Mouse (Mus musculus): ENCODE measurements around the gene Hipk4. TPM values are rescaled to one million over a fixed set of nuclear protein-coding genes. Genes with fewer than 3 reads are reported as not detected.

Gene Hipk4
- total and polyA plus RNA-seq, 3 experiments: 0.09 to 0.16 TPM; not detected in 1

GRCm38 (mm10) chr7:27523805-27524204 is 738 bp downstream of the Hipk4 start:
- Histone ChIP-seq H3K4me2 (ENCODE audit: insufficient read depth, low read depth, poor library complexity, severe bottlenecking) (no peak overlapping the region), H3K27me3 (replicated peaks) (no peaks in the 10 kb centered on the region), H3K4me3 (replicated peaks in 1 of 3; ENCODE audit: low read depth in 2 of 3, low read length in 2 of 3, poor library complexity in 1 of 3) (no peak overlapping the region), H3K9ac (ENCODE audit: insufficient read depth, low read depth) (no peak overlapping the region), H3K27ac (ENCODE audit: insufficient read depth, low read depth) (no peak overlapping the region), H3K79me2 (replicated peaks; ENCODE audit: control insufficient read depth, extremely low read depth, insufficient read depth, poor library complexity, severe bottlenecking) (no peaks in the 10 kb centered on the region), H3K4me1 (ENCODE audit: control insufficient read depth in 1 of 2, insufficient read depth in 2 of 2) (peaks cover 0 to 10% of the 10 kb centered on the region in 2 experiments; a peak in 2 of 4 replicates), H3K36me3 (replicated peaks in 1 of 2; ENCODE audit: control insufficient read depth in 1 of 2, insufficient read depth in 1 of 2, low read length in 1 of 2) (no peaks in the 10 kb centered on the region), H3K9me3 (replicated peaks; ENCODE audit: low read length) (peaks cover 12% of the 10 kb centered on the region)
- in situ Hi-C loops (cut with MboI; ENCODE audit: low pct_ligation_motif_present, low pct_unique_long_range_greater_than_20kb, low sequenced_read_pairs): loop anchor here (10.0 kb wide), 1 partner anchor 189 kb away; the partner anchor contains the start of gene Ltbp4
- DNase-seq (ENCODE audit: extremely low read depth): no peak
- TF ChIP-seq UBTF (IDR thresholded peaks at IDR 0.05; ENCODE audit: low read depth, low read length): no peak
- TF ChIP-seq HCFC1 (IDR thresholded peaks at IDR 0.05; ENCODE audit: low read depth, low read length): no peak
- no peak for TF ChIP-seq MYC (IDR thresholded peaks at IDR 0.05; ENCODE audit: low read depth, low read length)
- no peak for TF ChIP-seq KAT2A (IDR thresholded peaks at IDR 0.05; ENCODE audit: insufficient replicate concordance, low read length)
- TF ChIP-seq JUN (IDR thresholded peaks at IDR 0.05; ENCODE audit: insufficient read depth, low read depth, low read length): no peak
- no peak for TF ChIP-seq ZC3H11A (IDR thresholded peaks at IDR 0.05; ENCODE audit: low read depth, low read length)
- no peak for TF ChIP-seq POLR2AphosphoS2 (IDR thresholded peaks at IDR 0.05; ENCODE audit: low read depth, low read length)
- TF ChIP-seq MEF2A (IDR thresholded peaks at IDR 0.05; ENCODE audit: borderline replicate concordance, low read depth, low read length): no peak
- no peak for TF ChIP-seq USF1 (IDR thresholded peaks at IDR 0.05; ENCODE audit: low read depth, low read length)
- TF ChIP-seq SMC3 (IDR thresholded peaks at IDR 0.05; ENCODE audit: low read depth, low read length): no peak
- TF ChIP-seq MAFK (IDR thresholded peaks at IDR 0.05; ENCODE audit: insufficient replicate concordance, low read length): no peak
- TF ChIP-seq MAZ (IDR thresholded peaks at IDR 0.05; ENCODE audit: low read depth, low read length): no peak
- no peak for TF ChIP-seq PAX5 (IDR thresholded peaks at IDR 0.05; ENCODE audit: low read length)
- no peak for TF ChIP-seq CHD1 (IDR thresholded peaks at IDR 0.05; ENCODE audit: low read depth, low read length)
- dilution Hi-C loops (cut with MboI; ENCODE audit: extremely low pct_ligation_motif_present, extremely low pct_unique_long_range_greater_than_20kb, low sequenced_read_pairs): no loop called here

- peak; percentile 84 for TF ChIP-seq SMC3 (IDR thresholded peaks at IDR 0.05; ENCODE audit: low read depth, low read length)
- TF ChIP-seq CTCF (conservative IDR thresholded peaks at IDR 0.05 in 1 of 2, IDR thresholded peaks at IDR 0.05 in 1 of 2; ENCODE audit: low read depth in 2 of 2, low read length in 2 of 2): peak; percentile 85 to 91
- peak; percentile 51 for TF ChIP-seq RAD21 (IDR thresholded peaks at IDR 0.05; ENCODE audit: low read depth, low read length)
- no peak for TF ChIP-seq NRF1 (IDR thresholded peaks at IDR 0.05; ENCODE audit: low read depth, low read length)
- no peak overlapping the region for H3K27ac ChIP-seq (ENCODE audit: insufficient read depth, low read depth)
- in situ Hi-C loops (cut with MboI; ENCODE audit: low pct_ligation_motif_present, low pct_unique_long_range_greater_than_20kb, low sequenced_read_pairs) (loop anchor here (10.0 kb wide), 1 partner anchor 191 kb away; the partner anchor contains the start of gene Ltbp4), dilution Hi-C loops (cut with MboI; ENCODE audit: extremely low pct_ligation_motif_present, extremely low pct_unique_long_range_greater_than_20kb, low sequenced_read_pairs) (no loop called here)
- H3K27me3 ChIP-seq (replicated peaks): no peaks in the 10 kb centered on the region
- peak; percentile 76 for DNase-seq (ENCODE audit: extremely low read depth)
- no peak overlapping the region for H3K4me3 ChIP-seq (replicated peaks in 1 of 3; ENCODE audit: low read depth in 2 of 3, low read length in 2 of 3, poor library complexity in 1 of 3)
- no peaks in the 10 kb centered on the region for H3K9me3 ChIP-seq (replicated peaks; ENCODE audit: low read length)
- no peaks in the 10 kb centered on the region for H3K79me2 ChIP-seq (replicated peaks; ENCODE audit: control insufficient read depth, extremely low read depth, insufficient read depth, poor library complexity, severe bottlenecking)
- H3K4me2 ChIP-seq (ENCODE audit: insufficient read depth, low read depth, poor library complexity, severe bottlenecking): no peak overlapping the region
- H3K9ac ChIP-seq (ENCODE audit: insufficient read depth, low read depth): no peak overlapping the region
- H3K4me1 ChIP-seq (ENCODE audit: control insufficient read depth in 1 of 2, insufficient read depth in 2 of 2): peaks cover 0 to 10% of the 10 kb centered on the region in 2 experiments; a peak in 2 of 4 replicates
- H3K36me3 ChIP-seq (replicated peaks in 1 of 2; ENCODE audit: control insufficient read depth in 1 of 2, insufficient read depth in 1 of 2, low read length in 1 of 2): no peaks in the 10 kb centered on the region
Measured at GRCm38 (mm10) chr7:27526039-27526827, 3.2 kb downstream of the Hipk4 start.
